Mouse (Mus musculus) G1E (cell line): ENCODE measurements around the gene Setd4. TPM values are rescaled to one million over a fixed set of nuclear protein-coding genes. Genes with fewer than 3 reads are reported as not detected.
A peak's percentile ranks its signal among the peaks of the same experiment; 100 is the strongest.

ENCODE experiments used
- ATAC-seq: 2 replicates; pipeline ENCODE4 v1.8.0; 2016; ENCODE audit warnings: mild to moderate bottlenecking; ENCODE audit not compliant: insufficient number of reproducible peaks, poor library complexity, low FRiP score, severe bottlenecking; ENCODE audit errors: extremely low read depth
- DNase-seq: peaks from one replicate; pipeline ENCODE4 v3.0.0; 2012; ENCODE audit warnings: low spot score
- H3K27me3 ChIP-seq: 2 replicates; pipeline ENCODE4 v1.6.1; 2012; ENCODE audit warnings: mild to moderate bottlenecking, low read length, inconsistent platforms; ENCODE audit not compliant: insufficient read depth
- H3K36me3 ChIP-seq: replicated peaks from 2 replicates; pipeline ENCODE3; 2012; ENCODE audit warnings: mild to moderate bottlenecking, inconsistent platforms
- H3K4me1 ChIP-seq: 2 replicates; pipeline ENCODE4 v1.6.1; 2012; ENCODE audit warnings: low read depth, low read length, inconsistent platforms, mixed read lengths; ENCODE audit not compliant: insufficient read depth
- H3K4me3 ChIP-seq: 2 replicates; pipeline ENCODE4 v1.5.1; 2012; ENCODE audit warnings: low read depth, mild to moderate bottlenecking, inconsistent platforms, low read length, moderate library complexity, mixed read lengths
- H3K9me3 ChIP-seq: replicated peaks from 2 replicates; pipeline ENCODE4 v1.6.1; 2012; ENCODE audit warnings: inconsistent platforms
- CTCF ChIP-seq: IDR thresholded peaks from 2 replicates; pipeline ENCODE4 v1.5.1; 2012; ENCODE audit warnings: low read depth, low read length, inconsistent platforms, mixed read lengths
- GATA1 ChIP-seq: IDR thresholded peaks from 2 replicates; pipeline ENCODE4 v1.6.1; 2012; ENCODE audit warnings: borderline replicate concordance, low read length, inconsistent platforms, mixed read lengths
- GATA2 ChIP-seq: IDR thresholded peaks from 2 replicates; pipeline ENCODE4 v1.6.1; 2012; ENCODE audit warnings: low read depth, low read length, inconsistent platforms, borderline replicate concordance
- POLR2AphosphoS5 ChIP-seq: IDR thresholded peaks from 2 replicates; pipeline ENCODE4 v1.6.1; 2012; ENCODE audit warnings: low read depth, low read length, inconsistent platforms; ENCODE audit not compliant: insufficient replicate concordance
- TAL1 ChIP-seq: conservative IDR thresholded peaks from 2 replicates; pipeline ENCODE4 v1.6.1; 2012; ENCODE audit warnings: low read depth, low read length, inconsistent platforms, mixed read lengths
- polyA plus RNA-seq: library from polyadenylated mRNA; stranded (reverse); fragments of >175 nt; gene quantifications from 2 replicates; pipeline ENCODE4 v1.2.3, GENCODE M21; 2012
- total RNA-seq, 2 experiments: library from RNA; stranded (forward) in 1 of 2; stranded (reverse) in 1 of 2; fragments of 200-1000 nt in 1 of 2; fragments of >200 nt in 1 of 2; fragmentation: Nextera tagmentation in 1 of 2; gene quantifications; 2 replicates each; pipeline ENCODE4 v1.2.3; 2014 to 2017

The Setd4 gene
- total and polyA plus RNA-seq, 3 experiments = 2.6 to 11.6 (median 6.8) TPM

GRCm38 (mm10) chr16:93585703-93586205 lies 18.1 kb downstream of the Setd4 start:
- ATAC-seq = no peak
- no peak for TF ChIP-seq CTCF
- TF ChIP-seq GATA1 = no peak
- no peak for TF ChIP-seq TAL1
- no peak for TF ChIP-seq GATA2
- no peak for TF ChIP-seq POLR2AphosphoS5
- no peaks in the 10 kb centered on the region for H3K27me3 ChIP-seq
- peaks cover 61% of the 10 kb centered on the region for H3K36me3 ChIP-seq
- no peak for DNase-seq
- no peaks in the 10 kb centered on the region for H3K9me3 ChIP-seq
- no peak overlapping the region for H3K4me3 ChIP-seq
- H3K4me1 ChIP-seq = no peaks in the 10 kb centered on the region

- ATAC-seq (no peak), DNase-seq (no peak)
- H3K27me3 ChIP-seq = no peaks in the 10 kb centered on the region
- TF ChIP-seq CTCF (no peak), GATA1 (no peak), GATA2 (no peak), POLR2AphosphoS5 (no peak), TAL1 (no peak)
- no peaks in the 10 kb centered on the region for H3K9me3 ChIP-seq
- H3K4me3 ChIP-seq = no peak overlapping the region
- H3K4me1 ChIP-seq = no peaks in the 10 kb centered on the region
- peaks cover 55% of the 10 kb centered on the region for H3K36me3 ChIP-seq
Measured at GRCm38 (mm10) chr16:93584976-93585702, 18.7 kb downstream of the Setd4 start.

- ATAC-seq (no peak), DNase-seq (no peak)
Measured at GRCm38 (mm10) chr16:93581125-93581524, 22.7 kb downstream of the Setd4 start.

GRCm38 (mm10) chr16:93578346-93579005 lies 25.4 kb downstream of the Setd4 start:
- peaks cover 8% of the 10 kb centered on the region for H3K4me1 ChIP-seq
- TF ChIP-seq GATA1 = no peak
- TF ChIP-seq GATA2 = no peak
- TF ChIP-seq CTCF = no peak
- TF ChIP-seq POLR2AphosphoS5 = no peak
- TF ChIP-seq TAL1 = no peak
- peaks cover 8% of the 10 kb centered on the region for H3K9me3 ChIP-seq
- H3K36me3 ChIP-seq = peaks cover 5% of the 10 kb centered on the region
- no peak overlapping the region for H3K4me3 ChIP-seq
- H3K27me3 ChIP-seq = peaks cover 10% of the 10 kb centered on the region
- DNase-seq (no peak), ATAC-seq (no peak)

More at GRCm38 (mm10) chr16:93581125-93581524, 22.7 kb downstream of the Setd4 start:
- peaks cover 8% of the 10 kb centered on the region for H3K9me3 ChIP-seq
- no peak overlapping the region for H3K4me3 ChIP-seq
- H3K36me3 ChIP-seq = peaks cover 25% of the 10 kb centered on the region
- peaks cover 3% of the 10 kb centered on the region; the same call in 1 of the 2 replicates for H3K27me3 ChIP-seq
- peaks cover 2% of the 10 kb centered on the region; the same call in 1 of the 2 replicates for H3K4me1 ChIP-seq
- TF ChIP-seq CTCF (no peak), TAL1 (no peak), GATA1 (no peak), GATA2 (no peak), POLR2AphosphoS5 (no peak)

- no peak for TF ChIP-seq GATA1
- peak; percentile 85; the same call in 1 of the 2 replicates for TF ChIP-seq CTCF
- H3K4me1 ChIP-seq = peaks cover 8% of the 10 kb centered on the region
- ATAC-seq (no peak), DNase-seq (peak; percentile 41)
- peaks cover 12% of the 10 kb centered on the region for H3K27me3 ChIP-seq
- H3K9me3 ChIP-seq = peaks cover 8% of the 10 kb centered on the region
- no peak overlapping the region for H3K4me3 ChIP-seq
- H3K36me3 ChIP-seq = peaks cover 5% of the 10 kb centered on the region
Measured at GRCm38 (mm10) chr16:93576412-93577082, 27.3 kb downstream of the Setd4 start.

GRCm38 (mm10) chr16:93575574-93575973 lies 28.3 kb downstream of the Setd4 start:
- Histone ChIP-seq H3K4me1 (peaks cover 8% of the 10 kb centered on the region), H3K36me3 (no peaks in the 10 kb centered on the region), H3K27me3 (peaks cover 12% of the 10 kb centered on the region), H3K9me3 (peaks cover 8% of the 10 kb centered on the region), H3K4me3 (no peak overlapping the region)
- DNase-seq (no peak), ATAC-seq (no peak)
- TF ChIP-seq GATA2 = no peak
- TF ChIP-seq CTCF = no peak
- no peak for TF ChIP-seq POLR2AphosphoS5
